Mouse (Mus musculus) gastrocnemius, adult 18-20 months (tissue): Measurements from ENCODE around the gene Eps8. TPM values are rescaled to one million over a fixed set of nuclear protein-coding genes. Genes with fewer than 3 reads are reported as not detected.
A peak's percentile ranks its signal among the peaks of the same experiment; 100 is the strongest.

ENCODE experiments used
- DNase-seq: peaks from one replicate; pipeline ENCODE4 v3.0.0; 2021; ENCODE audit warnings: low spot score
- total RNA-seq, 2 experiments: library from RNA; stranded (reverse); gene quantifications; 2 replicates each; pipeline ENCODE4 v1.2.3; 2021

The Eps8 gene
- total RNA-seq, 2 experiments from 2014 or later: 3.7 to 4.8 TPM

- peak; percentile 34 for DNase-seq
Observed at GRCm38 (mm10) chr6:137664936-137665335, 10.3 kb upstream of the Eps8 start.

- no peak for DNase-seq
Observed at GRCm38 (mm10) chr6:137661583-137662365, 7.1 kb upstream of the Eps8 start.

GRCm38 (mm10) chr6:137658426-137659088, 3.9 kb upstream of the Eps8 start:
- DNase-seq: no peak

- no peak for DNase-seq
Observed at GRCm38 (mm10) chr6:137657203-137657602, 2.5 kb upstream of the Eps8 start.

GRCm38 (mm10) chr6:137649528-137649927, 5.1 kb downstream of the Eps8 start:
- DNase-seq: no peak

- peak; percentile 69 for DNase-seq
Observed at GRCm38 (mm10) chr6:137649068-137649480, 5.6 kb downstream of the Eps8 start.

- no peak for DNase-seq
Observed at GRCm38 (mm10) chr6:137648110-137649067, 6.3 kb downstream of the Eps8 start.

- no peak for DNase-seq
Observed at GRCm38 (mm10) chr6:137647646-137648045, 7.0 kb downstream of the Eps8 start.

GRCm38 (mm10) chr6:137646726-137647125, 8.0 kb downstream of the Eps8 start:
- peak; percentile 44 for DNase-seq

GRCm38 (mm10) chr6:137644893-137645292, 9.8 kb downstream of the Eps8 start:
- DNase-seq: no peak

- DNase-seq: no peak
Observed at GRCm38 (mm10) chr6:137643814-137644213, 10.9 kb downstream of the Eps8 start.

- no peak for DNase-seq
Observed at GRCm38 (mm10) chr6:137641642-137642041, 13.0 kb downstream of the Eps8 start.

GRCm38 (mm10) chr6:137638834-137639567, 15.7 kb downstream of the Eps8 start:
- no peak for DNase-seq

- no peak for DNase-seq
Observed at GRCm38 (mm10) chr6:137637443-137637842, 17.2 kb downstream of the Eps8 start.

- no peak for DNase-seq
Observed at GRCm38 (mm10) chr6:137636131-137636530, 18.5 kb downstream of the Eps8 start.

GRCm38 (mm10) chr6:137633626-137634025, 21.1 kb downstream of the Eps8 start:
- no peak for DNase-seq

GRCm38 (mm10) chr6:137633121-137633520, 21.6 kb downstream of the Eps8 start:
- DNase-seq: no peak

- DNase-seq: no peak
Observed at GRCm38 (mm10) chr6:137630387-137630786, 24.3 kb downstream of the Eps8 start.

GRCm38 (mm10) chr6:137629603-137630231, 25.0 kb downstream of the Eps8 start:
- no peak for DNase-seq

- DNase-seq: no peak
Observed at GRCm38 (mm10) chr6:137628715-137629114, 26.0 kb downstream of the Eps8 start.

- no peak for DNase-seq
Observed at GRCm38 (mm10) chr6:137621021-137621420, 33.7 kb downstream of the Eps8 start.
